23 mouse cellular contexts compared by ENCODE assay signal in genomic region chr13:53278908-53279307, GRCm38 (mm10). TPM values are rescaled to one million over a fixed set of nuclear protein-coding genes. Genes with fewer than 3 reads are reported as not detected.
DNase-seq lines count a peak whose midpoint lies in the region; ATAC-seq and TF ChIP-seq lines count a peak whose summit lies in the region.
"Had no signal": no experiment of that assay in that cellular context is flagged by ENCODE, and none has a peak within 500 bp of the region (broad histone marks: within the 10 kb centered on the region; RNA-seq: fewer than 3 reads in every experiment).

No protein-coding gene starts in this region.

- no peak for TF ChIP-seq POLR2A in kidney, adult 2 months (IDR thresholded peaks at IDR 0.05; ENCODE audit: low read depth, low read length)
- TF ChIP-seq POLR2A in ES-Bruce4 (IDR thresholded peaks at IDR 0.05; ENCODE audit: insufficient read depth, low read length), result no peak

- no peak overlapping the region for H3K4me2 ChIP-seq in forebrain, postnatal 0 days (ENCODE audit: low read depth)
- H3K4me2 ChIP-seq in embryonic facial prominence, embryonic 14.5 days (ENCODE audit: low read depth, low read length), result no peak overlapping the region
- H3K4me2 ChIP-seq: heart, embryonic 11.5 days; limb, embryonic 15.5 days; liver, embryonic 15.5 days; midbrain, embryonic 11.5 days had no signal

- no peaks in the 10 kb centered on the region for H3K4me1 ChIP-seq in forebrain, postnatal 0 days (ENCODE audit: insufficient read depth)
- peaks cover 64% of the 10 kb centered on the region for H3K4me1 ChIP-seq in forebrain, embryonic 10.5 days
- H3K4me1 ChIP-seq in kidney, adult 2 months (ENCODE audit: control insufficient read depth, insufficient read depth, low read length), result peaks cover 2% of the 10 kb centered on the region; the same call in 1 of the 2 replicates
- H3K4me1 ChIP-seq in ES-Bruce4 (ENCODE audit: control insufficient read depth, insufficient read depth, low read length), result peaks cover 1% of the 10 kb centered on the region
- peaks cover 50% of the 10 kb centered on the region for H3K4me1 ChIP-seq in embryonic facial prominence, embryonic 14.5 days (ENCODE audit: control insufficient read depth, insufficient read depth, low read length)
- H3K4me1 ChIP-seq: liver, embryonic 15.5 days had no signal

- no peak for TF ChIP-seq EP300 in ES-Bruce4 (IDR thresholded peaks at IDR 0.05; ENCODE audit: insufficient read depth, low read depth, low read length)

- intact Hi-C loops in left cerebral cortex, postnatal 10 days (cut with DNase I), result no loop called here

- no peak overlapping the region for H3K9ac ChIP-seq in forebrain, postnatal 0 days
- H3K9ac ChIP-seq in ES-Bruce4 (ENCODE audit: low read depth, poor library complexity, severe bottlenecking), result no peak overlapping the region
- H3K9ac ChIP-seq in embryonic facial prominence, embryonic 14.5 days (ENCODE audit: low read depth, low read length), result peak overlapping the region; percentile 30; the same call in 1 of the 2 replicates
- H3K9ac ChIP-seq: limb, embryonic 15.5 days; liver, embryonic 15.5 days had no signal

- H3K9me3 ChIP-seq in forebrain, postnatal 0 days (ENCODE audit: low read length), result no peaks in the 10 kb centered on the region
- H3K9me3 ChIP-seq in forebrain, embryonic 10.5 days, result no peaks in the 10 kb centered on the region
- no peaks in the 10 kb centered on the region for H3K9me3 ChIP-seq in ES-Bruce4 (replicated peaks; ENCODE audit: control insufficient read depth, insufficient read depth, low read length, poor library complexity, severe bottlenecking)
- no peaks in the 10 kb centered on the region for H3K9me3 ChIP-seq in embryonic facial prominence, embryonic 14.5 days (ENCODE audit: control insufficient read depth, low read length)
- H3K9me3 ChIP-seq: hindbrain, embryonic 10.5 days; limb, embryonic 15.5 days; liver, embryonic 15.5 days had no signal

- no peaks in the 10 kb centered on the region for H3K27me3 ChIP-seq in forebrain, postnatal 0 days (ENCODE audit: insufficient read depth, low read length)
- H3K27me3 ChIP-seq in forebrain, embryonic 10.5 days (ENCODE audit: poor library complexity, severe bottlenecking), result peaks cover 19% of the 10 kb centered on the region
- H3K27me3 ChIP-seq in kidney, adult 2 months (replicated peaks; ENCODE audit: control insufficient read depth, insufficient read depth, low read length), result no peaks in the 10 kb centered on the region
- no peaks in the 10 kb centered on the region for H3K27me3 ChIP-seq in ES-Bruce4 (ENCODE audit: control insufficient read depth, insufficient read depth, low read length, poor library complexity, severe bottlenecking)
- no peaks in the 10 kb centered on the region for H3K27me3 ChIP-seq in embryonic facial prominence, embryonic 14.5 days (replicated peaks; ENCODE audit: control insufficient read depth, insufficient read depth, low read length)
- H3K27me3 ChIP-seq: CH12.LX; limb, embryonic 15.5 days had no signal

- H3K4me3 ChIP-seq in forebrain, postnatal 0 days (ENCODE audit: low read depth, low read length), result no peak overlapping the region
- H3K4me3 ChIP-seq in forebrain, embryonic 10.5 days, result no peak overlapping the region
- no peak overlapping the region for H3K4me3 ChIP-seq in kidney, adult 2 months (ENCODE audit: insufficient read depth, low read depth, low read length)
- H3K4me3 ChIP-seq in ES-Bruce4 (ENCODE audit: low read depth, low read length), result peak overlapping the region; percentile 33; the same call in 1 of the 2 replicates
- H3K4me3 ChIP-seq in embryonic facial prominence, embryonic 14.5 days (ENCODE audit: low read depth, low read length), result no peak overlapping the region
- H3K4me3 ChIP-seq: hindbrain, embryonic 10.5 days; layer of hippocampus, adult 2 months; limb, embryonic 15.5 days; liver, embryonic 15.5 days had no signal

- H3K27ac ChIP-seq in forebrain, postnatal 0 days (ENCODE audit: low read depth, low read length), result no peak overlapping the region
- H3K27ac ChIP-seq in forebrain, embryonic 10.5 days, result no peak overlapping the region
- H3K27ac ChIP-seq in kidney, adult 2 months (ENCODE audit: insufficient read depth, low read depth, low read length), result no peak overlapping the region
- H3K27ac ChIP-seq in ES-Bruce4 (ENCODE audit: insufficient read depth, low read length), result no peak overlapping the region
- H3K27ac ChIP-seq in embryonic facial prominence, embryonic 14.5 days (replicated peaks; ENCODE audit: low read depth, low read length), result no peak overlapping the region
- H3K27ac ChIP-seq: hindbrain, embryonic 10.5 days; layer of hippocampus, adult 2 months; limb, embryonic 15.5 days; liver, embryonic 15.5 days; macrophage had no signal

- no peak for DNase-seq in forebrain, postnatal 0 days
- DNase-seq in forebrain, embryonic 10.5 days (ENCODE audit: extremely low spot score, low spot score), result no peak
- peak; percentile 25 for DNase-seq in kidney, adult 2 months
- DNase-seq in kidney, adult 18-20 months, result no peak
- DNase-seq in embryonic facial prominence, embryonic 14.5 days (ENCODE audit: low spot score), result no peak
- DNase-seq in left cerebral cortex, postnatal 10 days (ENCODE audit: extremely low spot score in 1 of 2, low spot score in 2 of 2), result no peak
- DNase-seq: adrenal gland, postnatal 25 days; cerebellum, adult 11-12 months; cerebellum, postnatal 14 days; gastrocnemius, postnatal 25 days; layer of hippocampus, postnatal 36 days; right cerebral cortex, postnatal 25 days had no signal

- TF ChIP-seq CTCF in forebrain, postnatal 0 days (IDR thresholded peaks at IDR 0.05; ENCODE audit: low read depth), result no peak
- TF ChIP-seq CTCF in kidney, adult 2 months (conservative IDR thresholded peaks at IDR 0.05; ENCODE audit: insufficient read depth, insufficient read length, low read depth, low read length), result no peak
- TF ChIP-seq CTCF in ES-Bruce4 (IDR thresholded peaks at IDR 0.05; ENCODE audit: low read depth, low read length), result no peak

- H3K36me3 ChIP-seq in forebrain, postnatal 0 days (ENCODE audit: insufficient read depth), result no peaks in the 10 kb centered on the region
- H3K36me3 ChIP-seq in forebrain, embryonic 10.5 days (replicated peaks), result peaks cover 7% of the 10 kb centered on the region
- H3K36me3 ChIP-seq in kidney, adult 2 months (ENCODE audit: control insufficient read depth, insufficient read depth, low read length), result no peaks in the 10 kb centered on the region
- H3K36me3 ChIP-seq in ES-Bruce4 (ENCODE audit: control insufficient read depth, insufficient read depth, low read length, poor library complexity, severe bottlenecking), result no peaks in the 10 kb centered on the region
- H3K36me3 ChIP-seq in embryonic facial prominence, embryonic 14.5 days (ENCODE audit: control insufficient read depth, insufficient read depth, low read length), result no peaks in the 10 kb centered on the region
- H3K36me3 ChIP-seq: hindbrain, embryonic 10.5 days; limb, embryonic 15.5 days; liver, embryonic 15.5 days had no signal

- WGBS in forebrain, postnatal 0 days, result 76% methylated on average over 10 of the region's 10 CpGs
- 81% methylated on average over 10 of the region's 10 CpGs for WGBS in forebrain, embryonic 10.5 days
- WGBS in kidney, adult 2 months, result 65% methylated on average over 10 of the region's 10 CpGs
- WGBS in embryonic facial prominence, embryonic 14.5 days, result 58% methylated on average over 10 of the region's 10 CpGs

- peak; percentile 32; the same call in 1 of the 2 replicates for ATAC-seq in forebrain, postnatal 0 days
- peak; percentile 45; the same call in 1 of the 2 replicates for ATAC-seq in embryonic facial prominence, embryonic 14.5 days (ENCODE audit: low read depth)
- ATAC-seq in megakaryocyte, adult 5-6 weeks (ENCODE audit: poor library complexity, severe bottlenecking), result no peak
- ATAC-seq: forebrain, embryonic 14.5 days had no signal

RNA-seq across cellular contexts. Expression of gene Ror2, which starts 7.0 kb away (rescaled TPM):
- 2.5 and 5.3 TPM in 2 replicates for total RNA-seq in forebrain, postnatal 0 days (2014; rRNA removed)
- 1.8 and 2.4 TPM in 2 replicates for polyA plus RNA-seq in forebrain, postnatal 0 days (2015; fragmentation: Nextera tagmentation; extraction: Ambion mirVana)
- 17.1 and 18.1 TPM in 2 replicates for polyA plus RNA-seq in forebrain, embryonic 10.5 days (2016; fragmentation: Nextera tagmentation; extraction: Ambion mirVana)
- polyA plus RNA-seq in kidney, adult 2 months (2012; rRNA removed), result 3.7 and 6.0 TPM in 2 replicates
- 23.6 and 25.0 TPM in 2 replicates for polyA plus RNA-seq in ES-Bruce4 (2011; ENCODE audit: insufficient read depth, insufficient read length, low read depth, missing spikeins)
- 16.4 and 17.1 TPM in 2 replicates for polyA plus RNA-seq in embryonic facial prominence, embryonic 14.5 days (2014; fragmentation: Nextera tagmentation; extraction: Ambion mirVana)
- total RNA-seq in left cerebral cortex, postnatal 10 days (2021), result 1 to 10 TPM; 1.8 to 2.1 TPM
- total RNA-seq in megakaryocyte, adult 5-6 weeks (2015), result not detected in 2 replicates
- not detected in 2 replicates for total RNA-seq in megakaryocyte, adult 5-6 weeks (2017)
- polyA plus RNA-seq: macrophage had no signal
